Mouse (Mus musculus) cortical plate, adult 2 months (tissue): Measurements from ENCODE around the gene Shisal2b.

Source experiments
- CTCF ChIP-seq: fragments of 200-500 bp; IDR thresholded peaks from 2 replicates; pipeline ENCODE4 v1.5.1; 2011; ENCODE audit warnings: mild to moderate bottlenecking, control low read depth, low read length; ENCODE audit not compliant: insufficient read depth; ENCODE audit errors: extremely low read depth
- POLR2A ChIP-seq: fragments of 200-500 bp; IDR thresholded peaks from 2 replicates; pipeline ENCODE4 v1.6.1; 2011; ENCODE audit warnings: mild to moderate bottlenecking, low read length, control low read depth; ENCODE audit not compliant: insufficient read depth; ENCODE audit errors: extremely low read depth

- TF ChIP-seq POLR2A (no peak), CTCF (no peak)
Observed at GRCm38 (mm10) chr13:104832811-104833210, 30.9 kb downstream of the Shisal2b start.
